Mouse (Mus musculus) gastrocnemius, postnatal 36 days (tissue): ENCODE results near the gene Ift57. TPM values are rescaled to one million over a fixed set of nuclear protein-coding genes. Genes with fewer than 3 reads are reported as not detected.

Source experiments
- DNase-seq, 2 experiments: peaks; one replicate each; pipeline ENCODE4 v3.0.0; 2022
- intact Hi-C: fragments of 180-260 bp; cut with DNase I; formaldehyde crosslinking; loops from one replicate; pipeline ENCODE4 v1.15.1; 2025
- total RNA-seq, 2 experiments: library from RNA; stranded (reverse); gene quantifications; 2 replicates each; pipeline ENCODE4 v1.2.3; 2021

Ift57 gene
- total RNA-seq, 2 experiments from 2014 or later, result 6.8 to 7.8 TPM

- intact Hi-C loops, result no loop called here
Observed at GRCm38 (mm10) chr16:49747360-49747759, 48.3 kb downstream of the Ift57 start.

GRCm38 (mm10) chr16:49752906-49753305, 53.9 kb downstream of the Ift57 start:
- intact Hi-C loops, result no loop called here

More at GRCm38 (mm10) chr16:49747360-49747759, 48.3 kb downstream of the Ift57 start:
- DNase-seq, result no peak

GRCm38 (mm10) chr16:49753318-49753717, 54.3 kb downstream of the Ift57 start:
- intact Hi-C loops, result no loop called here

More at GRCm38 (mm10) chr16:49752906-49753305, 53.9 kb downstream of the Ift57 start:
- DNase-seq, result no peak

GRCm38 (mm10) chr16:49760517-49761203, 61.6 kb downstream of the Ift57 start:
- intact Hi-C loops, result no loop called here
- DNase-seq, result no peak

More at GRCm38 (mm10) chr16:49753318-49753717, 54.3 kb downstream of the Ift57 start:
- DNase-seq, result no peak

- intact Hi-C loops, result no loop called here
- no peak for DNase-seq
Observed at GRCm38 (mm10) chr16:49761981-49762380, 62.9 kb downstream of the Ift57 start.

- DNase-seq, result no peak
- intact Hi-C loops, result no loop called here
Observed at GRCm38 (mm10) chr16:49766326-49766725, 67.3 kb downstream of the Ift57 start.

GRCm38 (mm10) chr16:49768491-49769031, 69.5 kb downstream of the Ift57 start:
- intact Hi-C loops, result no loop called here
- no peak for DNase-seq

GRCm38 (mm10) chr16:49769831-49770261, 70.8 kb downstream of the Ift57 start:
- no peak for DNase-seq
- intact Hi-C loops, result no loop called here

GRCm38 (mm10) chr16:49770320-49771189, 71.5 kb downstream of the Ift57 start:
- intact Hi-C loops, result no loop called here

GRCm38 (mm10) chr16:49771609-49772396, 72.8 kb downstream of the Ift57 start:
- intact Hi-C loops, result no loop called here
- DNase-seq, result no peak

More at GRCm38 (mm10) chr16:49770320-49771189, 71.5 kb downstream of the Ift57 start:
- DNase-seq, result no peak

- DNase-seq, result no peak
- intact Hi-C loops, result no loop called here
Observed at GRCm38 (mm10) chr16:49772576-49772975, 73.5 kb downstream of the Ift57 start.

GRCm38 (mm10) chr16:49773068-49773467, 74.0 kb downstream of the Ift57 start:
- intact Hi-C loops, result no loop called here
- no peak for DNase-seq

GRCm38 (mm10) chr16:49774059-49775001, 75.3 kb downstream of the Ift57 start:
- no peak for DNase-seq
- intact Hi-C loops, result no loop called here

GRCm38 (mm10) chr16:49775002-49775966, 76.3 kb downstream of the Ift57 start:
- intact Hi-C loops, result no loop called here
- no peak for DNase-seq

GRCm38 (mm10) chr16:49776981-49777380, 77.9 kb downstream of the Ift57 start:
- intact Hi-C loops, result no loop called here
- DNase-seq, result no peak

GRCm38 (mm10) chr16:49781556-49782156, 82.6 kb downstream of the Ift57 start:
- intact Hi-C loops, result no loop called here
- no peak for DNase-seq

- DNase-seq, result no peak
- intact Hi-C loops, result no loop called here
Observed at GRCm38 (mm10) chr16:49783369-49783768, 84.3 kb downstream of the Ift57 start.

- intact Hi-C loops, result no loop called here
- DNase-seq, result no peak
Observed at GRCm38 (mm10) chr16:49786116-49786515, 87.1 kb downstream of the Ift57 start.
